Mouse (Mus musculus) heart, embryonic 11.5 days (tissue): Measurements from ENCODE around the gene Foxo3. TPM values are rescaled to one million over a fixed set of nuclear protein-coding genes. Genes with fewer than 3 reads are reported as not detected.

ENCODE experiments used
- ATAC-seq: fragments of 200-750 bp; cut with Nextera tagmentation; replicated peaks from 2 replicates; pipeline ENCODE4 v1.8.0; 2017; ENCODE audit warnings: moderate library complexity; ENCODE audit not compliant: insufficient number of reproducible peaks, low FRiP score, low TSS enrichment
- H3K27ac ChIP-seq: fragments of 300-500 bp; sonication (generic); 2 replicates; pipeline ENCODE4 v1.5.1; 2014; ENCODE audit warnings: mild to moderate bottlenecking, low read depth, low read length
- H3K27me3 ChIP-seq: fragments of 300-500 bp; sonication (generic); 2 replicates; pipeline ENCODE4 v1.6.1; 2014; ENCODE audit warnings: mild to moderate bottlenecking, low read length, mixed read lengths; ENCODE audit not compliant: control insufficient read depth, insufficient read depth
- H3K36me3 ChIP-seq: fragments of 300-500 bp; sonication (generic); 2 replicates; pipeline ENCODE4 v1.6.1; 2014; ENCODE audit warnings: mild to moderate bottlenecking, low read length, moderate library complexity, mixed read lengths; ENCODE audit not compliant: control insufficient read depth, insufficient read depth
- H3K4me1 ChIP-seq: fragments of 300-500 bp; sonication (generic); 2 replicates; pipeline ENCODE4 v1.6.1; 2014; ENCODE audit warnings: low read length; ENCODE audit not compliant: control insufficient read depth, insufficient read depth
- H3K4me2 ChIP-seq: fragments of 300-500 bp; sonication (generic); 2 replicates; pipeline ENCODE4 v1.6.1; 2014; ENCODE audit warnings: mild to moderate bottlenecking, moderate library complexity
- H3K4me3 ChIP-seq: fragments of 300-500 bp; sonication (generic); 2 replicates; pipeline ENCODE4 v1.5.1; 2014; ENCODE audit warnings: low read depth, low read length
- H3K9ac ChIP-seq: fragments of 300-500 bp; sonication (generic); 2 replicates; pipeline ENCODE4 v1.6.1; 2014; ENCODE audit warnings: mild to moderate bottlenecking, low read depth, low read length, moderate library complexity
- H3K9me3 ChIP-seq: fragments of 300-500 bp; sonication (generic); replicated peaks from 2 replicates; pipeline ENCODE4 v1.6.1; 2016; ENCODE audit warnings: low read length; ENCODE audit not compliant: control insufficient read depth
- WGBS: fragments of 180-500 bp; shearing (Covaris S2); extraction: QIAGEN DNeasy Blood & Tissue Kit; methylation state at CpG from one replicate; pipeline ENCODE4 v1.1.7; 2014; ENCODE audit not compliant: insufficient replicate concordance; 5-methylcytosine and 5-hydroxymethylcytosine counted together
- polyA plus RNA-seq: library from polyadenylated mRNA; unstranded; fragments of >200 nt; fragmentation: Nextera tagmentation; extraction: Ambion mirVana; gene quantifications from 2 replicates; pipeline ENCODE4 v1.2.1, GENCODE M21; 2014

Gene Foxo3
- polyA plus RNA-seq, 1 experiment from 2014 or later, result 7.3 TPM

DNA sequence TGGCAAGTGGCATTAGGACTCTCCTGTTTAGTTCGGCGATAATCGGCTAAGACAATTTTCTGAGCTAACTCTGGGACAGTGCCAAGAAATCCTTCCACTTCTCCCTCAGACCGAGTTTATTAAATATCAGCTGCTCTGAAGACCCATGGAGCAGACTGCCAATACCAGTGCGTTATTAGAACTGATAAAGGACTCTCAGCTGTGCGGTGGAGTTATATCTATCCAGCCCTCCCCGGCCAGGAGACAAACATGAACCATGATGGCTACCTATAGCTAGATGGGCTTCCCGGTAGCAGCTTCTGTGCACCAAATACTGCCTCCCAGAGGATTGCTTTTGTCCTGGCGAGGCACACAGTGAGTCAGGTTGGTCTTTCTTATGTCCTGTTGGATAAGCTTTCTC, 134.5 kb downstream of the Foxo3 start:
- Histone ChIP-seq H3K9me3 (no peaks in the 10 kb centered on the region), H3K4me1 (no peaks in the 10 kb centered on the region), H3K27me3 (no peaks in the 10 kb centered on the region), H3K9ac (no peak overlapping the region), H3K4me2 (no peak overlapping the region), H3K4me3 (no peak overlapping the region), H3K27ac (no peak overlapping the region), H3K36me3 (no peaks in the 10 kb centered on the region)
- 66% methylated on average over 9 of the region's 9 CpGs for WGBS
- ATAC-seq, result no peak

GRCm38 (mm10) chr10:42139749-42140148, 136.8 kb downstream of the Foxo3 start:
- ATAC-seq, result no peak
- 68% methylated on average over 1 of the region's 1 CpGs for WGBS

DNA sequence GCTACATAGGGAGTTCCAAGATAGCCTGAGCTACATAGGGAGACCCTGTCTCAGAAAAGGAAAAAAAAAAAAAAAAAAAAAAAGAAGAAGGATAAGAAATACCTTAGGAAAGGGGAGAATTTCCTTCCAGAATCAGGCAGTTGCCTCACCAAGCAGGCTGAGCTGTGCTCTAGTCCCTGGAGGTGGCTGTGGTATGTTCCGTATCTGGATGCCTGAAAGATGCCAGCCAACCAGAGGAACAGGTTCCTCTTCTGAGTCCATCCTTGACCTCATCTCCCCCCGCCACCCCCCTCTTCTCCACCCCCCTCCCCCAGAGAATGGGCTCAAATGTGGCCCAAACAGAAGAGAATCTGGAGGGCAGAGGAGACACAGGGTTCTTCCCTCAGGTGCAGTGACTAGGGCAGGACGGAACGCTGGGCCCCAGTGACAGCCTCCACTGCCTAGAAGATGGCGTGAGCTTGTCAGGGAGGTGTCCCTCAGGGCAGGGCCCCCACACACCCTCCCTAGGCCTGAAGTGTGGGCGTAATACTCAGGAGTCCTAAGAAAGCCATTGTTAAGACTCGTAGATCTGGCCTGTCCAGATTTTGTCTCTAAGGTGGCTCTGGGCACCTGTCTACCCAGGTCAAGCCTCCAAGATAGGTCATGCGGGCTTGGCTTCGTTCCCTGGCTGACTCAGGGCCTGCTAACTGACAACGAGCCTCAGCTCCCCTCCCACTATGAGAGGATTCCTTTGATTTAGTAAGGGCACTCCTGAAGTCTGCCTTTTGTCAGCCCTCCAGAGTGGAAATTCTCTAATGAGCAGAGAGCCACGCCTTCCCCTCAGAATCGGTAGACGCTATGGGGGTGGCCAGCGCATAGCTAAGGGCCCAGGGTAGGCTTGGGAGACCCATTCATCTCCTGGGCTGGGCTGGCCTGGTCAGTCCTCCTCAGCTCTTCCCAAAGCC, 141.5 kb downstream of the Foxo3 start:
- ATAC-seq, result no peak
- H3K9me3 ChIP-seq, result no peaks in the 10 kb centered on the region
- H3K36me3 ChIP-seq, result no peaks in the 10 kb centered on the region
- no peaks in the 10 kb centered on the region for H3K4me1 ChIP-seq
- H3K4me3 ChIP-seq, result no peak overlapping the region
- H3K27ac ChIP-seq, result no peak overlapping the region
- no peak overlapping the region for H3K4me2 ChIP-seq
- H3K27me3 ChIP-seq, result no peaks in the 10 kb centered on the region
- WGBS, result 69% methylated on average over 14 of the region's 14 CpGs
- no peak overlapping the region for H3K9ac ChIP-seq

More at GRCm38 (mm10) chr10:42139749-42140148, 136.8 kb downstream of the Foxo3 start:
- no peaks in the 10 kb centered on the region for H3K9me3 ChIP-seq
- H3K27me3 ChIP-seq, result no peaks in the 10 kb centered on the region
- H3K9ac ChIP-seq, result no peak overlapping the region
- no peak overlapping the region for H3K4me2 ChIP-seq
- H3K36me3 ChIP-seq, result no peaks in the 10 kb centered on the region
- no peak overlapping the region for H3K27ac ChIP-seq
- H3K4me3 ChIP-seq, result no peak overlapping the region
- H3K4me1 ChIP-seq, result no peaks in the 10 kb centered on the region

Other genes with a start within 250 kb of the Foxo3 start
- gene Afg1l, start 201.8 kb upstream of the Foxo3 start, polyA plus RNA-seq, result 13.4 and 14.2 TPM in 2 replicates
- 377 TPM in 2 replicates for gene Snx3, start 225.3 kb upstream of the Foxo3 start, polyA plus RNA-seq